Mouse (Mus musculus): ENCODE measurements at regions not wholly inside any gene's neighbourhood (a gene's known extent, or its start where the extent isn't known, plus 50 kb on each side); places are given as distances from the start of the nearest gene placed in this dataset.
"Not testable (repeated sequence)": the region's sequence is repeated elsewhere in the genome, so short reads cannot be mapped to it uniquely, and the experiment has no call there.

GRCm38 (mm10) chr3:58253942-58254341 lies 160.6 kb upstream of the Tsc22d2 start:
- peak; percentile 73 for DNase-seq (ENCODE audit: low spot score)
- Histone ChIP-seq H3K4me2 (ENCODE audit: low read depth, low read length) (peak overlapping the region; percentile 3; the same call in 1 of the 2 replicates), H3K4me3 (ENCODE audit: low read depth, low read length) (no peak overlapping the region), H3K4me1 (ENCODE audit: control insufficient read depth, insufficient read depth) (peaks cover 6% of the 10 kb centered on the region; the same call in 1 of the 2 replicates), H3K9me3 (replicated peaks; ENCODE audit: control insufficient read depth, low read length) (no peaks in the 10 kb centered on the region), H3K27me3 (ENCODE audit: control insufficient read depth, insufficient read depth, low read length) (no peaks in the 10 kb centered on the region), H3K36me3 (replicated peaks; ENCODE audit: control insufficient read depth, insufficient read depth, low read length) (no peaks in the 10 kb centered on the region), H3K27ac (ENCODE audit: low read depth) (no peak overlapping the region), H3K9ac (replicated peaks; ENCODE audit: low read depth, low read length) (no peak overlapping the region)
- 0 out of 2 replicates have a peak, but pooled peaks have one; percentile 58 for ATAC-seq (ENCODE audit: insufficient read depth, low read depth)
- 18% methylated on average over 8 of the region's 8 CpGs for WGBS
- TF ChIP-seq EP300 (IDR thresholded peaks at IDR 0.05; ENCODE audit: low read depth) (no peak), CTCF (IDR thresholded peaks at IDR 0.05; ENCODE audit: low read depth) (no peak)

GRCm38 (mm10) chr3:58267606-58268325 lies 146.7 kb upstream of the Tsc22d2 start:
- 43% methylated on average over 14 of the region's 14 CpGs for WGBS
- peak; percentile 12 for DNase-seq (ENCODE audit: low spot score)
- Histone ChIP-seq H3K4me3 (ENCODE audit: low read depth, low read length) (no peak overlapping the region), H3K9ac (replicated peaks; ENCODE audit: low read depth, low read length) (no peak overlapping the region), H3K4me1 (ENCODE audit: control insufficient read depth, insufficient read depth) (peaks cover 7% of the 10 kb centered on the region), H3K27me3 (ENCODE audit: control insufficient read depth, insufficient read depth, low read length) (no peaks in the 10 kb centered on the region), H3K27ac (ENCODE audit: low read depth) (no peak overlapping the region), H3K9me3 (replicated peaks; ENCODE audit: control insufficient read depth, low read length) (no peaks in the 10 kb centered on the region), H3K36me3 (replicated peaks; ENCODE audit: control insufficient read depth, insufficient read depth, low read length) (no peaks in the 10 kb centered on the region), H3K4me2 (ENCODE audit: low read depth, low read length) (peak overlapping the region; percentile 30; the same call in 1 of the 2 replicates)
- no peak for ATAC-seq (ENCODE audit: insufficient read depth, low read depth)
- no peak for TF ChIP-seq CTCF (IDR thresholded peaks at IDR 0.05; ENCODE audit: low read depth)
- no peak for TF ChIP-seq EP300 (IDR thresholded peaks at IDR 0.05; ENCODE audit: low read depth)

GRCm38 (mm10) chr3:58271441-58271840 lies 143.1 kb upstream of the Tsc22d2 start:
- not testable (repeated sequence) for ATAC-seq (ENCODE audit: insufficient read depth, low read depth); H3K27me3 ChIP-seq (ENCODE audit: control insufficient read depth, insufficient read depth, low read length); H3K27ac ChIP-seq (ENCODE audit: low read depth); H3K9ac ChIP-seq (replicated peaks; ENCODE audit: low read depth, low read length); H3K9me3 ChIP-seq (replicated peaks; ENCODE audit: control insufficient read depth, low read length); H3K4me1 ChIP-seq (ENCODE audit: control insufficient read depth, insufficient read depth); H3K36me3 ChIP-seq (replicated peaks; ENCODE audit: control insufficient read depth, insufficient read depth, low read length); DNase-seq (ENCODE audit: low spot score); H3K4me2 ChIP-seq (ENCODE audit: low read depth, low read length); H3K4me3 ChIP-seq (ENCODE audit: low read depth, low read length)
- no CpG with 5 or more reads among the region's 4 CpGs for WGBS

GRCm38 (mm10) chr3:58281291-58281690 lies 133.2 kb upstream of the Tsc22d2 start:
- TF ChIP-seq CTCF (IDR thresholded peaks at IDR 0.05; ENCODE audit: low read depth) (no peak), EP300 (IDR thresholded peaks at IDR 0.05; ENCODE audit: low read depth) (no peak)
- WGBS = 75% methylated on average over 6 of the region's 6 CpGs
- H3K4me2 ChIP-seq (ENCODE audit: low read depth, low read length) = no peak overlapping the region

GRCm38 (mm10) chr3:58284371-58284770 lies 130.1 kb upstream of the Tsc22d2 start:
- H3K9me3 ChIP-seq (replicated peaks; ENCODE audit: control insufficient read depth, low read length); H3K9ac ChIP-seq (replicated peaks; ENCODE audit: low read depth, low read length); H3K27me3 ChIP-seq (ENCODE audit: control insufficient read depth, insufficient read depth, low read length); H3K27ac ChIP-seq (ENCODE audit: low read depth); H3K4me2 ChIP-seq (ENCODE audit: low read depth, low read length); H3K4me3 ChIP-seq (ENCODE audit: low read depth, low read length); DNase-seq (ENCODE audit: low spot score); ATAC-seq (ENCODE audit: insufficient read depth, low read depth); H3K4me1 ChIP-seq (ENCODE audit: control insufficient read depth, insufficient read depth); H3K36me3 ChIP-seq (replicated peaks; ENCODE audit: control insufficient read depth, insufficient read depth, low read length): not testable (repeated sequence)
- WGBS = 29% methylated on average over 1 of the region's 1 CpGs

More at GRCm38 (mm10) chr3:58281291-58281690, 133.2 kb upstream of the Tsc22d2 start:
- no peak overlapping the region for H3K27ac ChIP-seq (ENCODE audit: low read depth)
- ATAC-seq (ENCODE audit: insufficient read depth, low read depth) (no peak), DNase-seq (ENCODE audit: low spot score) (no peak)
- no peaks in the 10 kb centered on the region for H3K4me1 ChIP-seq (ENCODE audit: control insufficient read depth, insufficient read depth)
- no peak overlapping the region for H3K9ac ChIP-seq (replicated peaks; ENCODE audit: low read depth, low read length)
- H3K36me3 ChIP-seq (replicated peaks; ENCODE audit: control insufficient read depth, insufficient read depth, low read length) = no peaks in the 10 kb centered on the region
- no peaks in the 10 kb centered on the region; the same call in 1 of the 2 replicates for H3K9me3 ChIP-seq (replicated peaks; ENCODE audit: control insufficient read depth, low read length)
- H3K27me3 ChIP-seq (ENCODE audit: control insufficient read depth, insufficient read depth, low read length) = no peaks in the 10 kb centered on the region
- H3K4me3 ChIP-seq (ENCODE audit: low read depth, low read length) = no peak overlapping the region

- H3K27ac ChIP-seq (ENCODE audit: low read depth) = no peak overlapping the region
- 65% methylated on average over 5 of the region's 5 CpGs for WGBS
- no peak overlapping the region for H3K4me3 ChIP-seq (ENCODE audit: low read depth, low read length)
- ATAC-seq (ENCODE audit: insufficient read depth, low read depth) (no peak), DNase-seq (ENCODE audit: low spot score) (no peak)
- H3K9ac ChIP-seq (replicated peaks; ENCODE audit: low read depth, low read length) = no peak overlapping the region
- H3K4me1 ChIP-seq (ENCODE audit: control insufficient read depth, insufficient read depth) = no peaks in the 10 kb centered on the region; the same call in 1 of the 2 replicates
- TF ChIP-seq CTCF (IDR thresholded peaks at IDR 0.05; ENCODE audit: low read depth) (no peak), EP300 (IDR thresholded peaks at IDR 0.05; ENCODE audit: low read depth) (no peak)
- no peaks in the 10 kb centered on the region for H3K9me3 ChIP-seq (replicated peaks; ENCODE audit: control insufficient read depth, low read length)
- no peaks in the 10 kb centered on the region for H3K27me3 ChIP-seq (ENCODE audit: control insufficient read depth, insufficient read depth, low read length)
- H3K4me2 ChIP-seq (ENCODE audit: low read depth, low read length) = no peak overlapping the region
- no peaks in the 10 kb centered on the region for H3K36me3 ChIP-seq (replicated peaks; ENCODE audit: control insufficient read depth, insufficient read depth, low read length)
Measured at GRCm38 (mm10) chr3:58295810-58296209, 118.7 kb upstream of the Tsc22d2 start.

All from heart, postnatal 0 days (tissue).